Mouse (Mus musculus) midbrain, embryonic 11.5 days (tissue): ENCODE results near the gene Hist1h2bj. TPM values are rescaled to one million over a fixed set of nuclear protein-coding genes. Genes with fewer than 3 reads are reported as not detected.
A peak's percentile ranks its signal among the peaks of the same experiment; 100 is the strongest.
"Not testable (repeated sequence)": the region's sequence is repeated elsewhere in the genome, so short reads cannot be mapped to it uniquely, and the experiment has no call there.

Experiments
- ATAC-seq: fragments of 200-750 bp; cut with Nextera tagmentation; 2 replicates; pipeline ENCODE4 v1.8.0; 2017; ENCODE audit warnings: moderate TSS enrichment, moderate library complexity; ENCODE audit not compliant: low FRiP score
- DNase-seq: peaks from one replicate; pipeline ENCODE4 v3.0.0; 2015; ENCODE audit warnings: low spot score; ENCODE audit errors: missing footprints
- H3K27ac ChIP-seq: fragments of 300-500 bp; sonication (generic); 2 replicates; pipeline ENCODE4 v1.5.1; 2014; ENCODE audit warnings: low read depth, low read length
- H3K27me3 ChIP-seq: fragments of 300-500 bp; sonication (generic); 2 replicates; pipeline ENCODE4 v1.6.1; 2014; ENCODE audit warnings: mild to moderate bottlenecking, low read length, moderate library complexity, mixed read lengths; ENCODE audit not compliant: control insufficient read depth, insufficient read depth
- H3K36me3 ChIP-seq: fragments of 300-500 bp; sonication (generic); 2 replicates; pipeline ENCODE4 v1.6.1; 2014; ENCODE audit warnings: mild to moderate bottlenecking, low read length, moderate library complexity, mixed read lengths; ENCODE audit not compliant: control insufficient read depth, insufficient read depth
- H3K4me1 ChIP-seq: fragments of 300-500 bp; sonication (generic); 2 replicates; pipeline ENCODE4 v1.6.1; 2014; ENCODE audit warnings: low read length; ENCODE audit not compliant: control insufficient read depth, insufficient read depth
- H3K4me2 ChIP-seq: fragments of 300-500 bp; sonication (generic); 2 replicates; pipeline ENCODE4 v1.6.1; 2014; ENCODE audit warnings: mild to moderate bottlenecking, moderate library complexity
- H3K4me3 ChIP-seq: fragments of 300-500 bp; sonication (generic); 2 replicates; pipeline ENCODE4 v1.5.1; 2014; ENCODE audit warnings: low read depth, low read length
- H3K9ac ChIP-seq: fragments of 300-500 bp; sonication (generic); 2 replicates; pipeline ENCODE4 v1.6.1; 2014; ENCODE audit warnings: low read length
- H3K9me3 ChIP-seq: fragments of 300-500 bp; sonication (generic); 2 replicates; pipeline ENCODE4 v1.6.1; 2016; ENCODE audit warnings: low read length; ENCODE audit not compliant: control insufficient read depth
- WGBS: fragments of 180-500 bp; shearing (Covaris S2); extraction: QIAGEN DNeasy Blood & Tissue Kit; methylation state at CpG from one replicate; pipeline ENCODE4 v1.1.7; 2014; 5-methylcytosine and 5-hydroxymethylcytosine counted together
- polyA plus RNA-seq: library from polyadenylated mRNA; unstranded; fragments of >200 nt; fragmentation: Nextera tagmentation; extraction: Ambion mirVana; gene quantifications from 2 replicates; pipeline ENCODE4 v1.2.1, GENCODE M21; 2014

The Hist1h2bj gene
- 9.9 and 12.6 TPM in 2 replicates for polyA plus RNA-seq

- not testable (repeated sequence) for H3K36me3 ChIP-seq, H3K9me3 ChIP-seq, H3K27me3 ChIP-seq, H3K4me1 ChIP-seq
- Histone ChIP-seq H3K9ac (peak within 1 kb of the TSS; percentile 65), H3K4me3 (peak within 1 kb of the TSS; percentile 33), H3K27ac (peak within 1 kb of the TSS; percentile 88), H3K4me2 (peak within 1 kb of the TSS; percentile 66)
- under 1% methylated on average over 38 of the region's 80 CpGs for WGBS
- peak; percentile 100 for DNase-seq
- peak; percentile 91 for ATAC-seq
These were observed at the start of gene Hist1h2bj, which contains the start of gene Hist1h2ag for GRCm38 (mm10) chr13:22042568-22043502. Gene Hist1h2bj (plus strand): TSS chr13:22043214. Gene Hist1h2ag (minus strand): TSS chr13:22042944.

DNA sequence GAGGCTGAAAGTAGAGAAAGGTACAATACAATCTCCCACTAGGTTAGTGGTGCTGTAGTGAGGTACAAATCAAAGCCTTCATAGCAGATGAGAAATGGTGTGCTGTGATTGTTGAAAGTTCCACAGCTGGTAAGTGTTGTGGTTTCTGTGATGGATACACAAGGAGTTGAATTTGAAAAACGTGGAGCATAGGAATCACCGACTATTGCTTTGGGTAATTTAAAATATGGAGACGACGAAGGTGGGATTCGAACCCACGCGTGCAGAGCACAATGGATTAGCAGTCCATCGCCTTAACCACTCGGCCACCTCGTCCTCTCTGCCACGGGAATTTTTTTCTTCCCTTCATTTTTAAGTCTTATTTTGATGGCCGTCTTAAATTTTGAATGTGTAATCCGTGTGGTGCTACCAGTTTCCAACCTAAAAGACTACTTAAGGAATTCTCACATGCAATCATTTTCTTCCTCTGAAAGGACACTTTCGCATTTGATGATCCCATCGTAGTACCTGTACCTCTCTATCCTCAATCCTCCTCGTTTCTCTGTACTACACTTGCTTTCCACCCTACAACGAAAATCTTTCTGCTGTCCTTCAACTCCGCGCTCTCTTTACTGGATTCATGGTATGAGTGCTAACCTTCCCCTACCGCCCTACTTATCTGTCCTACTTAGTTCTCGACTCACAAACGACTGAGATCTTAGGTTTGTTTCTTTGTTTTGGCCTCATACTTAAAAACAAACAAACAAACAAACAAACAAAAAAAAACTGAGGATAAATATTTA is 48.9 kb upstream of the Hist1h2bj start:
- 0 out of 2 replicates have a peak overlapping the region, but pooled peaks have one; percentile 8 for H3K4me2 ChIP-seq
- peaks cover 43% of the 10 kb centered on the region for H3K27me3 ChIP-seq
- H3K9me3 ChIP-seq = no peaks in the 10 kb centered on the region
- H3K4me1 ChIP-seq = 0 out of 2 replicates have a peak, but pooled peaks cover 3% of the 10 kb centered on the region
- ATAC-seq (no peak), DNase-seq (peak; percentile 95)
- no peak overlapping the region for H3K27ac ChIP-seq
- H3K9ac ChIP-seq = no peak overlapping the region
- H3K36me3 ChIP-seq = no peaks in the 10 kb centered on the region
- H3K4me3 ChIP-seq = no peak overlapping the region
- 1% methylated on average over 22 of the region's 22 CpGs for WGBS

GRCm38 (mm10) chr13:21994896-21995295 is 48.1 kb upstream of the Hist1h2bj start:
- no peaks in the 10 kb centered on the region for H3K9me3 ChIP-seq
- H3K4me2 ChIP-seq = peak overlapping the region; percentile 52
- ATAC-seq (no peak), DNase-seq (no peak)
- H3K27ac ChIP-seq = no peak overlapping the region
- no peak overlapping the region; the same call in 1 of the 2 replicates for H3K9ac ChIP-seq
- H3K4me3 ChIP-seq = peak overlapping the region; percentile 30
- WGBS = 4% methylated on average over 8 of the region's 8 CpGs
- H3K36me3 ChIP-seq = no peaks in the 10 kb centered on the region
- H3K27me3 ChIP-seq = peaks cover 50% of the 10 kb centered on the region
- H3K4me1 ChIP-seq = 0 out of 2 replicates have a peak, but pooled peaks cover 3% of the 10 kb centered on the region

GRCm38 (mm10) chr13:21995331-21995914 is 47.6 kb upstream of the Hist1h2bj start:
- no peak overlapping the region for H3K27ac ChIP-seq
- under 1% methylated on average over 21 of the region's 21 CpGs for WGBS
- H3K27me3 ChIP-seq = peaks cover 56% of the 10 kb centered on the region
- H3K4me1 ChIP-seq = 0 out of 2 replicates have a peak, but pooled peaks cover 3% of the 10 kb centered on the region
- no peaks in the 10 kb centered on the region for H3K36me3 ChIP-seq
- peak; percentile 67 for ATAC-seq
- peak overlapping the region; percentile 52 for H3K4me2 ChIP-seq
- DNase-seq = peak; percentile 96
- H3K9me3 ChIP-seq = no peaks in the 10 kb centered on the region
- peak overlapping the region; percentile 30 for H3K4me3 ChIP-seq
- H3K9ac ChIP-seq = no peak overlapping the region; the same call in 1 of the 2 replicates

GRCm38 (mm10) chr13:21996101-21996839 is 46.7 kb upstream of the Hist1h2bj start:
- Histone ChIP-seq H3K36me3 (no peaks in the 10 kb centered on the region), H3K4me1 (0 out of 2 replicates have a peak, but pooled peaks cover 3% of the 10 kb centered on the region), H3K4me3 (peak overlapping the region; percentile 21), H3K9me3 (no peaks in the 10 kb centered on the region), H3K9ac (no peak overlapping the region), H3K4me2 (peak overlapping the region; percentile 52), H3K27ac (no peak overlapping the region), H3K27me3 (peaks cover 64% of the 10 kb centered on the region)
- DNase-seq = peak; percentile 97
- peak; percentile 69; the same call in 1 of the 2 replicates for ATAC-seq
- 1% methylated on average over 12 of the region's 12 CpGs for WGBS

GRCm38 (mm10) chr13:21996840-21997185 is 46.2 kb upstream of the Hist1h2bj start:
- Histone ChIP-seq H3K27me3 (peaks cover 69% of the 10 kb centered on the region), H3K9me3 (no peaks in the 10 kb centered on the region), H3K27ac (no peak overlapping the region), H3K4me3 (peak overlapping the region; percentile 21), H3K9ac (no peak overlapping the region), H3K36me3 (no peaks in the 10 kb centered on the region), H3K4me2 (peak overlapping the region; percentile 36), H3K4me1 (0 out of 2 replicates have a peak, but pooled peaks cover 3% of the 10 kb centered on the region)
- DNase-seq (peak; percentile 95), ATAC-seq (no peak)
- under 1% methylated on average over 13 of the region's 13 CpGs for WGBS

GRCm38 (mm10) chr13:21997201-21997820 is 45.7 kb upstream of the Hist1h2bj start:
- DNase-seq = peak; percentile 90
- no peak for ATAC-seq
- Histone ChIP-seq H3K36me3 (no peaks in the 10 kb centered on the region), H3K27me3 (peaks cover 74% of the 10 kb centered on the region), H3K4me1 (0 out of 2 replicates have a peak, but pooled peaks cover 3% of the 10 kb centered on the region), H3K27ac (no peak overlapping the region), H3K4me3 (peak overlapping the region; percentile 21; the same call in 1 of the 2 replicates), H3K9ac (no peak overlapping the region), H3K4me2 (peak overlapping the region; percentile 36), H3K9me3 (no peaks in the 10 kb centered on the region)
- 1% methylated on average over 21 of the region's 21 CpGs for WGBS

DNA sequence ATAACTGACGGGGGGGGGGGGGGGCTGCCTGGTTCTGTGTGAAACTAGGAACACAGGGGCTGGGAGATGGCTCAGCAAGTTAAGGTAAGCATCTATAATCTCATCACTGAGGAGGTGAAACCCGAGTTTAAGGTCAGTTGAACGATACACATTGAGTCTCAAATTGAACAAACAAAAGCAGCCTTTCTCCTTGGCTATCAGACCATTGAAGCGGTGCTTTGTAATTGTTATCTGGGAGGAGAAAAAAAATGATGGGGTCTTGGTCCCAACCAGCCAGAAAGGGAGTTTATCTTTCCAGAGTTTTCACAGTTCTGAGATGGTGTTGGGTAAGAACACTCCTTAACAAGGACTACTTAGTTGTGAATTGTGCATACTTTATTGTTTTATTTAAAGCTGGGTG is 45.2 kb upstream of the Hist1h2bj start:
- peak; percentile 88 for DNase-seq
- ATAC-seq = no peak
- 0 out of 2 replicates have a peak, but pooled peaks cover 3% of the 10 kb centered on the region for H3K4me1 ChIP-seq
- 4% methylated on average over 4 of the region's 4 CpGs for WGBS
- no peak overlapping the region for H3K9ac ChIP-seq
- no peaks in the 10 kb centered on the region for H3K9me3 ChIP-seq
- H3K27ac ChIP-seq = no peak overlapping the region
- no peak overlapping the region for H3K4me3 ChIP-seq
- no peaks in the 10 kb centered on the region for H3K36me3 ChIP-seq
- H3K4me2 ChIP-seq = peak overlapping the region; percentile 36; the same call in 1 of the 2 replicates
- peaks cover 79% of the 10 kb centered on the region for H3K27me3 ChIP-seq
